Mouse (Mus musculus) midbrain, embryonic 10.5 days (tissue): ENCODE measurements at regions not wholly inside any gene's neighbourhood (a gene's known extent, or its start where the extent isn't known, plus 50 kb on each side); places are given as distances from the start of the nearest gene placed in this dataset.
"Not testable (repeated sequence)": the region's sequence is repeated elsewhere in the genome, so short reads cannot be mapped to it uniquely, and the experiment has no call there.

Source experiments
- DNase-seq: peaks from one replicate; pipeline ENCODE4 v3.0.0-alpha.2; 2017; ENCODE audit warnings: low spot score
- H3K27ac ChIP-seq: fragments of 300-500 bp; sonication (generic); replicated peaks from 2 replicates; pipeline ENCODE4 v1.5.1; 2016; ENCODE audit warnings: mild to moderate bottlenecking
- H3K27me3 ChIP-seq: fragments of 300-500 bp; sonication (generic); 2 replicates; pipeline ENCODE4 v1.6.1; 2016; ENCODE audit warnings: low read depth, mild to moderate bottlenecking; ENCODE audit not compliant: poor library complexity, severe bottlenecking
- H3K36me3 ChIP-seq: fragments of 300-500 bp; sonication (generic); 2 replicates; pipeline ENCODE4 v1.6.1; 2016; ENCODE audit warnings: mild to moderate bottlenecking, moderate library complexity
- H3K4me1 ChIP-seq: fragments of 300-500 bp; sonication (generic); 2 replicates; pipeline ENCODE4 v1.6.1; 2016
- H3K4me3 ChIP-seq: fragments of 300-500 bp; sonication (generic); 2 replicates; pipeline ENCODE4 v1.5.1; 2016; ENCODE audit warnings: mild to moderate bottlenecking, moderate library complexity
- H3K9me3 ChIP-seq: fragments of 300-500 bp; sonication (generic); replicated peaks from 2 replicates; pipeline ENCODE4 v1.6.1; 2016; ENCODE audit warnings: mild to moderate bottlenecking
- WGBS: fragments of 180-500 bp; shearing (Covaris S2); methylation state at CpG from one replicate; pipeline ENCODE4 v1.1.7; 2016; 5-methylcytosine and 5-hydroxymethylcytosine counted together

- 1% methylated on average over 39 of the region's 42 CpGs for WGBS
- DNase-seq, result peak; percentile 53
- H3K36me3 ChIP-seq, H3K27me3 ChIP-seq, H3K9me3 ChIP-seq, H3K27ac ChIP-seq, H3K4me1 ChIP-seq: not testable (repeated sequence)
- peak overlapping the region; percentile 59 for H3K4me3 ChIP-seq
These were observed 242.1 kb downstream of the Gm21863 start for GRCm38 (mm10) chr12:20196386-20196785.

GRCm38 (mm10) chr12:20196905-20197304, 242.6 kb downstream of the Gm21863 start:
- not testable (repeated sequence) for H3K36me3 ChIP-seq, H3K9me3 ChIP-seq, H3K4me1 ChIP-seq, H3K27me3 ChIP-seq
- H3K4me3 ChIP-seq, result peak overlapping the region; percentile 59
- WGBS, result 5% methylated on average over 37 of the region's 37 CpGs
- DNase-seq, result peak; percentile 14
- H3K27ac ChIP-seq, result peak overlapping the region; percentile 77

GRCm38 (mm10) chr12:20223921-20224320, 269.6 kb downstream of the Gm21863 start:
- not testable (repeated sequence) for DNase-seq, H3K4me1 ChIP-seq, H3K27ac ChIP-seq, H3K27me3 ChIP-seq, H3K4me3 ChIP-seq
- WGBS, result 89% methylated on average over 1 of the region's 1 CpGs
- Histone ChIP-seq H3K36me3 (peaks cover 32% of the 10 kb centered on the region), H3K9me3 (peaks cover 51% of the 10 kb centered on the region)

- H3K4me3 ChIP-seq, H3K27ac ChIP-seq, H3K4me1 ChIP-seq: not testable (repeated sequence)
- Histone ChIP-seq H3K27me3 (peaks cover 23% of the 10 kb centered on the region), H3K36me3 (peaks cover 47% of the 10 kb centered on the region), H3K9me3 (peaks cover 72% of the 10 kb centered on the region)
- WGBS, result 73% methylated on average over 9 of the region's 9 CpGs
- DNase-seq, result peak; percentile 11
These were observed 272.5 kb downstream of the Gm21863 start for GRCm38 (mm10) chr12:20226831-20227230.

GRCm38 (mm10) chr12:20227427-20228160, 273.3 kb downstream of the Gm21863 start:
- Histone ChIP-seq H3K9me3 (peaks cover 80% of the 10 kb centered on the region), H3K27me3 (peaks cover 31% of the 10 kb centered on the region), H3K36me3 (peaks cover 47% of the 10 kb centered on the region)
- DNase-seq, result peak; percentile 13
- not testable (repeated sequence) for H3K4me1 ChIP-seq, H3K27ac ChIP-seq, H3K4me3 ChIP-seq
- WGBS, result 72% methylated on average over 21 of the region's 21 CpGs

- Histone ChIP-seq H3K9me3 (peaks cover 88% of the 10 kb centered on the region), H3K36me3 (peaks cover 48% of the 10 kb centered on the region), H3K27me3 (peaks cover 39% of the 10 kb centered on the region)
- H3K4me1 ChIP-seq, H3K27ac ChIP-seq, H3K4me3 ChIP-seq: not testable (repeated sequence)
- 66% methylated on average over 21 of the region's 21 CpGs for WGBS
- DNase-seq, result peak; percentile 23
These were observed 274.2 kb downstream of the Gm21863 start for GRCm38 (mm10) chr12:20228321-20228999.

- not testable (repeated sequence) for H3K4me1 ChIP-seq, DNase-seq, H3K4me3 ChIP-seq, H3K27ac ChIP-seq
- peaks cover 47% of the 10 kb centered on the region for H3K27me3 ChIP-seq
- H3K9me3 ChIP-seq, result peaks cover 88% of the 10 kb centered on the region
- H3K36me3 ChIP-seq, result peaks cover 48% of the 10 kb centered on the region
- WGBS, result 73% methylated on average over 8 of the region's 8 CpGs
These were observed 275.1 kb downstream of the Gm21863 start for GRCm38 (mm10) chr12:20229441-20229840.

- Histone ChIP-seq H3K4me3 (no peak overlapping the region), H3K9me3 (peaks cover 85% of the 10 kb centered on the region), H3K27me3 (peaks cover 47% of the 10 kb centered on the region), H3K27ac (no peak overlapping the region), H3K4me1 (no peaks in the 10 kb centered on the region), H3K36me3 (peaks cover 48% of the 10 kb centered on the region)
- peak; percentile 31 for DNase-seq
- WGBS, result 64% methylated on average over 27 of the region's 27 CpGs
These were observed 276.0 kb downstream of the Gm21863 start for GRCm38 (mm10) chr12:20230141-20230892.

- Histone ChIP-seq H3K27ac (no peak overlapping the region), H3K9me3 (peaks cover 86% of the 10 kb centered on the region), H3K36me3 (peaks cover 48% of the 10 kb centered on the region), H3K4me3 (no peak overlapping the region), H3K4me1 (no peaks in the 10 kb centered on the region), H3K27me3 (peaks cover 47% of the 10 kb centered on the region)
- WGBS, result 64% methylated on average over 8 of the region's 8 CpGs
- peak; percentile 26 for DNase-seq
These were observed 276.6 kb downstream of the Gm21863 start for GRCm38 (mm10) chr12:20230893-20231235.

- DNase-seq, result peak; percentile 26
- H3K4me3 ChIP-seq, result no peak overlapping the region
- H3K9me3 ChIP-seq, result peaks cover 86% of the 10 kb centered on the region
- 66% methylated on average over 12 of the region's 12 CpGs for WGBS
- no peak overlapping the region for H3K27ac ChIP-seq
- H3K27me3 ChIP-seq, result peaks cover 47% of the 10 kb centered on the region
- H3K4me1 ChIP-seq, result no peaks in the 10 kb centered on the region
- H3K36me3 ChIP-seq, result peaks cover 48% of the 10 kb centered on the region
These were observed 277.2 kb downstream of the Gm21863 start for GRCm38 (mm10) chr12:20231528-20231927.

GRCm38 (mm10) chr12:20231986-20232541, 277.8 kb downstream of the Gm21863 start:
- Histone ChIP-seq H3K4me3 (no peak overlapping the region), H3K27me3 (peaks cover 47% of the 10 kb centered on the region), H3K9me3 (peaks cover 81% of the 10 kb centered on the region), H3K27ac (no peak overlapping the region), H3K4me1 (no peaks in the 10 kb centered on the region), H3K36me3 (peaks cover 48% of the 10 kb centered on the region)
- 66% methylated on average over 14 of the region's 14 CpGs for WGBS
- peak; percentile 16 for DNase-seq

GRCm38 (mm10) chr12:20232746-20233453, 278.6 kb downstream of the Gm21863 start:
- peaks cover 39% of the 10 kb centered on the region for H3K36me3 ChIP-seq
- H3K27ac ChIP-seq, result no peak overlapping the region
- peaks cover 74% of the 10 kb centered on the region for H3K9me3 ChIP-seq
- H3K4me1 ChIP-seq, result no peaks in the 10 kb centered on the region
- DNase-seq, result peak; percentile 42
- WGBS, result 66% methylated on average over 32 of the region's 32 CpGs
- H3K27me3 ChIP-seq, result peaks cover 47% of the 10 kb centered on the region
- H3K4me3 ChIP-seq, result no peak overlapping the region
